Mouse (Mus musculus) forebrain, embryonic 16.5 days (tissue): Measurements from ENCODE around the gene Prkch. TPM values are rescaled to one million over a fixed set of nuclear protein-coding genes. Genes with fewer than 3 reads are reported as not detected.

ENCODE experiments used
- ATAC-seq: fragments of 200-750 bp; cut with Nextera tagmentation; 2 replicates; pipeline ENCODE4 v1.8.0; 2017; ENCODE audit warnings: mild to moderate bottlenecking, moderate library complexity
- H3K27ac ChIP-seq: fragments of 300-500 bp; sonication (generic); 2 replicates; pipeline ENCODE4 v1.5.1; 2014; ENCODE audit warnings: low read length, control low read depth
- H3K27me3 ChIP-seq: fragments of 300-500 bp; sonication (generic); replicated peaks from 2 replicates; pipeline ENCODE4 v1.6.1; 2014; ENCODE audit warnings: low read length; ENCODE audit not compliant: control insufficient read depth, insufficient read depth
- H3K36me3 ChIP-seq: fragments of 300-500 bp; sonication (generic); 2 replicates; pipeline ENCODE4 v1.6.1; 2014; ENCODE audit not compliant: control insufficient read depth, insufficient read depth
- H3K4me1 ChIP-seq: fragments of 300-500 bp; sonication (generic); replicated peaks from 2 replicates; pipeline ENCODE4 v1.6.1; 2014; ENCODE audit warnings: low read length; ENCODE audit not compliant: control insufficient read depth, insufficient read depth
- H3K4me2 ChIP-seq: fragments of 300-500 bp; sonication (generic); 2 replicates; pipeline ENCODE4 v1.6.1; 2014; ENCODE audit warnings: mild to moderate bottlenecking, low read length, control low read depth
- H3K4me3 ChIP-seq: fragments of 300-500 bp; sonication (generic); replicated peaks from 2 replicates; pipeline ENCODE4 v1.5.1; 2014; ENCODE audit warnings: mild to moderate bottlenecking, low read length, control low read depth
- H3K9ac ChIP-seq: fragments of 300-500 bp; sonication (generic); replicated peaks from 2 replicates; pipeline ENCODE4 v1.6.1; 2014; ENCODE audit warnings: low read depth, low read length, control low read depth
- H3K9me3 ChIP-seq: fragments of 300-500 bp; sonication (generic); 2 replicates; pipeline ENCODE4 v1.6.1; 2016; ENCODE audit warnings: low read length; ENCODE audit not compliant: control insufficient read depth
- WGBS: fragments of 180-500 bp; shearing (Covaris S2); extraction: QIAGEN DNeasy Blood & Tissue Kit; methylation state at CpG from one replicate; pipeline ENCODE4 v1.1.7; 2014; 5-methylcytosine and 5-hydroxymethylcytosine counted together
- polyA plus RNA-seq: library from polyadenylated mRNA; unstranded; fragments of >200 nt; fragmentation: Nextera tagmentation; extraction: Ambion mirVana; gene quantifications from 2 replicates; pipeline ENCODE4 v1.2.1, GENCODE M21; 2015

Gene Prkch
- polyA plus RNA-seq, 1 experiment from 2014 or later: 4.3 TPM

DNA sequence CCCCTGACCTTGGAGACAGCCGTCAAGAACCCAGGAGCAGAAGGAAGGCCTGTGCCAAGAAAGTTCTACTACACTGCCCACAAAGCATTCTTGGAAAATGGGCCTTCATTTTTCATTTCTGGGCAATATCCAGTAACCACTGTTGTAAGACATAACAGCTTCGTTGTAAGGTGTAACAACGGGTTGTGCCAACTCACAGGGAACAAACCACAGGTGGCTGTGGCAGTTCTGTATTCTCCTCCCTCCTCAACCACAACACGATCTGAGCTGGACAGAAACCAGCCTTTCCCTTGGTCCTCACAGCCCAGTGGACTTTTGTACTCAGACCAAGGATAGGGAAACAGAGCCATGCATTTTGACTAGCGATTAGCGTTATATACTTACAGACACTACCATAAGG is 171.9 kb downstream of the Prkch start:
- H3K4me2 ChIP-seq: no peak overlapping the region
- 91% methylated on average over 6 of the region's 6 CpGs for WGBS
- no peak for ATAC-seq

GRCm38 (mm10) chr12:73762001-73762400 is 177.4 kb downstream of the Prkch start:
- WGBS: 82% methylated on average over 6 of the region's 6 CpGs
- H3K4me1 ChIP-seq: no peaks in the 10 kb centered on the region
- H3K27ac ChIP-seq: no peak overlapping the region
- no peak overlapping the region for H3K4me3 ChIP-seq
- H3K9me3 ChIP-seq: no peaks in the 10 kb centered on the region
- no peak overlapping the region for H3K4me2 ChIP-seq
- no peak for ATAC-seq
- H3K36me3 ChIP-seq: no peaks in the 10 kb centered on the region
- H3K27me3 ChIP-seq: no peaks in the 10 kb centered on the region
- no peak overlapping the region for H3K9ac ChIP-seq

More for the DNA sequence above, 171.9 kb downstream of the Prkch start:
- no peak overlapping the region for H3K27ac ChIP-seq
- H3K27me3 ChIP-seq: no peaks in the 10 kb centered on the region
- peaks cover 4% of the 10 kb centered on the region; the same call in 1 of the 2 replicates for H3K4me1 ChIP-seq
- no peak overlapping the region for H3K9ac ChIP-seq
- H3K9me3 ChIP-seq: no peaks in the 10 kb centered on the region
- no peak overlapping the region for H3K4me3 ChIP-seq
- H3K36me3 ChIP-seq: no peaks in the 10 kb centered on the region

GRCm38 (mm10) chr12:73762762-73763161 is 178.2 kb downstream of the Prkch start:
- Histone ChIP-seq H3K9ac (no peak overlapping the region), H3K27ac (no peak overlapping the region), H3K36me3 (no peaks in the 10 kb centered on the region), H3K4me1 (no peaks in the 10 kb centered on the region), H3K9me3 (no peaks in the 10 kb centered on the region), H3K4me2 (no peak overlapping the region), H3K27me3 (no peaks in the 10 kb centered on the region), H3K4me3 (no peak overlapping the region)
- WGBS: 58% methylated on average over 3 of the region's 3 CpGs
- no peak for ATAC-seq

- WGBS: 57% methylated on average over 15 of the region's 15 CpGs
- no peak for ATAC-seq
- H3K4me2 ChIP-seq: no peak overlapping the region
- H3K9ac ChIP-seq: no peak overlapping the region
- H3K36me3 ChIP-seq: no peaks in the 10 kb centered on the region
- no peaks in the 10 kb centered on the region for H3K27me3 ChIP-seq
- H3K4me1 ChIP-seq: no peaks in the 10 kb centered on the region
- H3K4me3 ChIP-seq: no peak overlapping the region
- no peaks in the 10 kb centered on the region for H3K9me3 ChIP-seq
- no peak overlapping the region for H3K27ac ChIP-seq
Observed at GRCm38 (mm10) chr12:73764649-73765525, 180.3 kb downstream of the Prkch start.

DNA sequence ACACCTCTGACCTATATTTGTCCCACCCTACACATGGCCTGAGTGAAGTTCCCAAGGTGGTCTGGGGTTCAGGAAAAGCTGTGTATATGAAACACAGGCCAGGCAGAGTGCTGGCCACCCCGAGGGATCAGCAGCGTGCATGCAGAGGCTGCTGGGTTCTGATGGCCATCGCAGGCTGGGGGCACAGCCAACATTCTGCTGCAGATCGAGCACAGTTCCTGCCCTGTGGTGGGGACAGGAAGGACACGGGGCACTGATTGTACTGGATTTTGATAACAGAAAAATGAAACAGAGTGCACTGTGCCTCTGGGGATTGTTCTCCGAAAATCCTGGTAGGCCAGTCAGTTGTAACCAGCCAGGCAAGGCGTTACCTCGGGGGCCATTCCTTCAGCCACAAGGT is 181.6 kb downstream of the Prkch start:
- 90% methylated on average over 8 of the region's 8 CpGs for WGBS
- Histone ChIP-seq H3K4me3 (no peak overlapping the region), H3K27ac (no peak overlapping the region), H3K9me3 (no peaks in the 10 kb centered on the region), H3K4me1 (no peaks in the 10 kb centered on the region), H3K27me3 (no peaks in the 10 kb centered on the region), H3K36me3 (no peaks in the 10 kb centered on the region), H3K9ac (no peak overlapping the region), H3K4me2 (no peak overlapping the region)
- ATAC-seq: no peak

DNA sequence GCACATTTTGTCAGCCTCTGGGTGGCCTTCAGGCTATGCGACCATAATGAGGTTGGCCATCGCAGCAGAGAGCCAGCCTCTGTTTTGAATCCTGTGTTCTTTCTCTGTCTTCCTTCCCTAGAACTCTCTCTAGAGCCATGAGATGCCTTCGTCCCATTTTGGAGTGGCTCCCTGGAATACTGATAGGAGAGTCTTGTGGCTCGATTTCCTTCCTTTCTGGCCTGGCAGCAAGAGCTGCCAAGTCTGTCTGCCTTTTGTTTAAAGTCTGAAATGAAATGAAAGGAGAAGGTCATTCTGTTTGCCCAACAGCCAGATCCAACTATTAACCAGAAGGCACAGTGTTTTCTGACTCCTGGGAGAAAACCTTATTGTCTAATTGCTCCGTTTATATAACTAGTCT is 184.2 kb downstream of the Prkch start:
- H3K4me3 ChIP-seq: no peak overlapping the region
- no peak for ATAC-seq
- H3K9ac ChIP-seq: no peak overlapping the region
- H3K27ac ChIP-seq: no peak overlapping the region
- H3K4me1 ChIP-seq: no peaks in the 10 kb centered on the region
- H3K9me3 ChIP-seq: no peaks in the 10 kb centered on the region
- no peak overlapping the region for H3K4me2 ChIP-seq
- no peaks in the 10 kb centered on the region for H3K27me3 ChIP-seq
- WGBS: 55% methylated on average over 5 of the region's 5 CpGs
- no peaks in the 10 kb centered on the region for H3K36me3 ChIP-seq

GRCm38 (mm10) chr12:73769536-73769935 is 184.9 kb downstream of the Prkch start:
- H3K27ac ChIP-seq: no peak overlapping the region
- H3K27me3 ChIP-seq: no peaks in the 10 kb centered on the region
- WGBS: 94% methylated on average over 6 of the region's 6 CpGs

DNA sequence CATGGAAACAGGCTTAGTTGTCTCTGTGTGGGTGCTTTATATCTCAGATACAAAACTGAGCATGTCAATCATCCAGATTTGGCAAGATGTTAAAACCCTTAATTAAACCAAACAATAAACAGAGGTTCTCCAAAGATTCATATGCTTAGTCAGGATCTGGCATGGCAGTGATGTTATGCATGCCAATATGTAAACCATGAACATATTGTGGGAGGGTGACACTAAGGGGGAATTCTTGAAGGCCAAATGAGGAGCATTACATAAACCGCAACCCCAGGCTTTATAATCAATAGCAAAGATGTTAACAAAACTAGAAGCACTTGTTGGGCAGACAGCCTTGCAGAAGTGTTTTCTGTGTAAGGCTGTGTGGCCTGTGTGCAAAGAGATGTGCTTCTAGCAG is 186.2 kb downstream of the Prkch start:
- no peak overlapping the region for H3K27ac ChIP-seq
- no peaks in the 10 kb centered on the region for H3K4me1 ChIP-seq
- ATAC-seq: no peak
- no peaks in the 10 kb centered on the region for H3K27me3 ChIP-seq
- H3K9ac ChIP-seq: no peak overlapping the region
- H3K9me3 ChIP-seq: no peaks in the 10 kb centered on the region
- no peaks in the 10 kb centered on the region for H3K36me3 ChIP-seq
- WGBS: 78% methylated on average over 1 of the region's 1 CpGs
- H3K4me3 ChIP-seq: no peak overlapping the region
- no peak overlapping the region for H3K4me2 ChIP-seq

More at GRCm38 (mm10) chr12:73769536-73769935, 184.9 kb downstream of the Prkch start:
- no peaks in the 10 kb centered on the region for H3K4me1 ChIP-seq
- no peak for ATAC-seq
- no peaks in the 10 kb centered on the region for H3K36me3 ChIP-seq
- H3K9ac ChIP-seq: no peak overlapping the region
- H3K4me3 ChIP-seq: no peak overlapping the region
- no peaks in the 10 kb centered on the region for H3K9me3 ChIP-seq
- H3K4me2 ChIP-seq: no peak overlapping the region

DNA sequence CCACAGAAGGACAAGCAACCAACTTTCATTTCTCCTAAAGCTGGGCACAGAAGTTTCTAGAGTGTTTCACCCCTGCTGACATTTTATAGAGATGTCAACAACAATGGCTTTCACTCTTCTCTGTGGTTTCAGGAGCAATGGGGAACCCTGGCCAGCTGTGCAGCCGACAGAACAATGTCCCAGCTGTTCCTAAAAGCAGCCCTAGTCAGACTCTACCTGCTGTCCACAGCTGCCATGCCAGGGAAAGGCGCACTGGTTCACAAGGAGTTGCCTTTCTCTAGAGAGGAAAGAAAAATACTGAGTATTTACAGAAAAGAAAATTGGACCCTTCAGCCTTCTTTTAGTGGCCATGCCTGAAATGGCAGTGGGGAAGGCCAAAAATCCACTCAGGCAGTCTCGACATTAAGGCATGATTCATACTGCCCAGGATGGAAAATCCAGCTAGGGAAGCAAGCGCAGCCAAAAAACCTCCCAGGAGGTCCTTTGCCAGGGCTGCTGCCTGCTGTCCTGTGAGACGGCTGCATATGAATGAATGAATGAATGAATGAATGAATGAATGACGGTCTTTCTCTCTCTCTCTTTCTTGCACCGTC is 190.3 kb downstream of the Prkch start:
- H3K9me3 ChIP-seq: no peaks in the 10 kb centered on the region

More for the DNA sequence above, 190.3 kb downstream of the Prkch start:
- H3K27me3 ChIP-seq: no peaks in the 10 kb centered on the region
- no peaks in the 10 kb centered on the region for H3K4me1 ChIP-seq
- H3K36me3 ChIP-seq: no peaks in the 10 kb centered on the region
- WGBS: 86% methylated on average over 7 of the region's 7 CpGs
- H3K4me2 ChIP-seq: no peak overlapping the region
- H3K4me3 ChIP-seq: no peak overlapping the region
- no peak overlapping the region for H3K9ac ChIP-seq
- ATAC-seq: no peak
- H3K27ac ChIP-seq: no peak overlapping the region
